Mouse (Mus musculus): Measurements from ENCODE around the gene Pik3r4.

Gene Pik3r4

GRCm38 (mm10) chr9:105697764-105698396 lies 55.1 kb downstream of the Pik3r4 start:
- peak; percentile 27 for DNase-seq

GRCm38 (mm10) chr9:105700702-105701101 lies 57.9 kb downstream of the Pik3r4 start:
- no peak for DNase-seq

- no peak for DNase-seq
These were observed 59.2 kb downstream of the Pik3r4 start for GRCm38 (mm10) chr9:105701966-105702365.

- no peak for DNase-seq
These were observed 61.6 kb downstream of the Pik3r4 start for GRCm38 (mm10) chr9:105704226-105704932.

- DNase-seq: no peak
These were observed 62.2 kb downstream of the Pik3r4 start for GRCm38 (mm10) chr9:105705011-105705410.

GRCm38 (mm10) chr9:105712049-105712448 lies 69.3 kb downstream of the Pik3r4 start:
- DNase-seq: no peak

DNA sequence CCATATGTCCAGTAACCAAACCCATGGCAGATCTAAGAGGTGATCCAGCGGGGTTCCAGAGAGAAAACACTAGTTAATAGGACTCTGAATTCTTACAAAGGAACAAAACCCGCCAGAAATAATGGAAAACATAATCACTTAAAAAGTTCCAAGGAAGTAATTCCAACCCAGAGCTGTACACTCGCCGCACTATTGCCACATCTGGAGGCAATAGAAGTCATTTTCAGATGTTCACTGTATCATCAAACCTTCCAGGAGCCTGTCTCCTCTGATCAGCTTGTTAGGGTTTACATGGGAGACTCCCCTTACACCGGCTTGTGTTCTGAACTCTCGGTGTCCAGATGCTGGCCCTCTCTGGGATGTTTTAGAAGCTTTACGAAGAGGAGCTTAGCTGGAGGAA lies 76.6 kb downstream of the Pik3r4 start:
- no peak for DNase-seq

- no peak for DNase-seq
These were observed 77.1 kb downstream of the Pik3r4 start for GRCm38 (mm10) chr9:105719851-105720395.

- DNase-seq: no peak
These were observed 77.7 kb downstream of the Pik3r4 start for GRCm38 (mm10) chr9:105720430-105720829.

DNA sequence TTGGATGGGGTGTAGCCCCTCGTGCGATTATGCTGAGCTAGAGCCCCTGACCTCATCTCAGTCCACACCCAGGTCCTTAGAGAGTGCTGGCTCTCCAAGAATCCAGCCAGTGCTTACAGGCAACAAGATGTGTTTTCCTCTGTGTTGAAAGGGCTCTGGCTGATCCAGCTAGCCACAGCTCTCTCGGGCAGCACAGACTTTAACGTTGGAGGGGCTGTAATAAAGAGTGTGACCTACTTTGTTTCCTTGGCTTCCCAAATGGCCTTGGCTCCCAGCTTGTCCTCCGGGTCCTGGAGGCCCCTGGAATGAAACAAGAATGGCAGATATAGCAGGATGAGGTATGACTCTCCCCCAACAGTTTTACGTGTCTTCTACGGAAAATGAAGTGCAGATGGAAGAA lies 89.2 kb downstream of the Pik3r4 start:
- DNase-seq: no peak

GRCm38 (mm10) chr9:105734651-105735050 lies 91.9 kb downstream of the Pik3r4 start:
- DNase-seq: no peak

- DNase-seq: peak; percentile 53
These were observed 92.4 kb downstream of the Pik3r4 start for GRCm38 (mm10) chr9:105735195-105735594.
